ENCODE assay signal across 8 mouse cellular contexts in the genomic region with DNA sequence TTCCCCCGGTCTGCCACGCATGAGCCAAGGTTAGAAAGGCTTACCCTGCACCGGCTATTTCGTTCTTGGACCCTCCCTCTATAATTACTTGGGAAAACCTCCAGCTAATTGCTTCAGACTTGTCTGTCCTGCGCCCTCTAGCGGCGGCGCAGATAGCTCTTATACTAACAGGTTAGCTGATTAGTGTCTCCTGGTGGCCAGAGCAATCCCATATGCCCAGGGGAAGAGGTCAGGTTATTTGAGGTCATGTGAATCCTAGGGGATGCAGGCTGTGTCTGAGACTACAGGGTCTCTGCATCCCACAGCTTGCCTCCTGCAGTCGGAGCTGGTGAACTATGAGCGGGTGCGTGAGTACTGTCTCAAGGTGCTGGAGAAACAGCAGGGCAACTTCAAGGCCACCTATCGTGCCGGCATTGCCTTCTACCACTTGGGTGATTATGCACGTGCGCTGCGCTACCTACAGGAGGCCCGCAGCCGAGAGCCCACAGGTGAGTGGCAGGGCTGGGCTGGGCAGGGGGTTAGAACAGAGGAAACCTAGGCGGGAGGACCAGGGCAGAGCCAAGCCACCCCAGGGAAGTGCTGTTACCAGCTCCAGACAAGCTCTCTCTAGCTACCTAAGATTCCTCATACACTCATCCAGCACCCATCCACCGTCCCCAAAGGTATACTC. TPM values are rescaled to one million over a fixed set of nuclear protein-coding genes. Genes with fewer than 3 reads are reported as not detected.
DNase-seq lines count a peak whose midpoint lies in the region; ATAC-seq and TF ChIP-seq lines count a peak whose summit lies in the region.

No protein-coding gene starts in this region.

- no peak overlapping the region for H3K4me3 ChIP-seq in gastrocnemius, adult 2 months
- no peak overlapping the region for H3K4me3 ChIP-seq in bone marrow, adult 2 months (replicated peaks; ENCODE audit: control insufficient read depth, low read depth, low read length)
- peak overlapping the region; percentile 84 for H3K4me3 ChIP-seq in midbrain, embryonic 15.5 days

- H3K9me3 ChIP-seq in midbrain, embryonic 15.5 days: no peaks in the 10 kb centered on the region

- TF ChIP-seq POLR2A in bone marrow, adult 2 months (IDR thresholded peaks at IDR 0.05; ENCODE audit: borderline replicate concordance, control insufficient read depth, low read depth, low read length): no peak

- peak overlapping the region; percentile 77 for H3K4me2 ChIP-seq in midbrain, embryonic 15.5 days

- H3K9ac ChIP-seq in midbrain, embryonic 15.5 days: peak overlapping the region; percentile 85; the same call in 1 of the 2 replicates

- intact Hi-C loops in gastrocnemius, adult 2 months (cut with DNase I): loop anchor here (5.0 to 10.0 kb wide), 2 partner anchors 70 to 77 kb away; no protein-coding TSS in a partner anchor
- intact Hi-C loops in gastrocnemius, postnatal 14 days (cut with DNase I; ENCODE audit: low total_unique reads): loop anchor here (5.0 kb wide), 1 partner anchor 73 kb away; no protein-coding TSS in a partner anchor
- intact Hi-C loops in heart, postnatal 14 days (cut with DNase I): loop anchor here (5.0 kb wide), 1 partner anchor 73 kb away; no protein-coding TSS in a partner anchor

- ATAC-seq in midbrain, embryonic 15.5 days (replicated peaks): no peak

- peaks cover 7% of the 10 kb centered on the region for H3K36me3 ChIP-seq in midbrain, embryonic 15.5 days (replicated peaks)

- DNase-seq in gastrocnemius, adult 2 months: peak; percentile 68
- no peak for DNase-seq in gastrocnemius, postnatal 14 days
- peak; percentile 49 to 54 for DNase-seq in frontal cortex, postnatal 10 days (ENCODE audit: low spot score in 2 of 2)
- peak; percentile 55 to 64 for DNase-seq in layer of hippocampus, postnatal 25 days (ENCODE audit: extremely low spot score in 1 of 2, low spot score in 1 of 2)
- peak; percentile 62 for DNase-seq in thymus, postnatal 4 days
- no peak for DNase-seq in heart, postnatal 14 days

- no peak overlapping the region for H3K27ac ChIP-seq in gastrocnemius, adult 2 months
- H3K27ac ChIP-seq in bone marrow, adult 2 months (ENCODE audit: control insufficient read depth, insufficient read depth, low read depth, low read length, poor library complexity): no peak overlapping the region
- H3K27ac ChIP-seq in midbrain, embryonic 15.5 days: peak overlapping the region; percentile 97

- TF ChIP-seq CTCF in gastrocnemius, adult 2 months (IDR thresholded peaks at IDR 0.05): peak; percentile 77
- peak; percentile 46 for TF ChIP-seq CTCF in bone marrow, adult 2 months (IDR thresholded peaks at IDR 0.05; ENCODE audit: control insufficient read depth, insufficient read depth, low read length)

- WGBS in bone marrow, adult 2 months: 59% methylated on average over 20 of the region's 20 CpGs
- 67% methylated on average over 20 of the region's 20 CpGs for WGBS in midbrain, embryonic 15.5 days

- no peaks in the 10 kb centered on the region; the same call in 1 of the 2 replicates for H3K27me3 ChIP-seq in midbrain, embryonic 15.5 days (replicated peaks)

- no peaks in the 10 kb centered on the region; the same call in 1 of the 2 replicates for H3K4me1 ChIP-seq in bone marrow, adult 2 months (ENCODE audit: control insufficient read depth, insufficient read depth, low read length)
- peaks cover 27% of the 10 kb centered on the region for H3K4me1 ChIP-seq in midbrain, embryonic 15.5 days

RNA-seq across cellular contexts. Expression of gene Ttc9b, which starts 1.0 kb away (rescaled TPM):
- total RNA-seq in gastrocnemius, adult 2 months (2021): not detected
- not detected for total RNA-seq in gastrocnemius, postnatal 14 days (2021)
- not detected in 2 replicates for polyA plus RNA-seq in bone marrow, adult 2 months (2011; ENCODE audit: insufficient read depth, insufficient read length, low replicate concordance, missing spikeins)
- 10 to 100 TPM; 55.0 to 59.8 TPM for total RNA-seq in layer of hippocampus, postnatal 25 days (2021)
- polyA plus RNA-seq in midbrain, embryonic 15.5 days (2015; fragmentation: Nextera tagmentation; extraction: Ambion mirVana): 71.9 and 74.4 TPM in 2 replicates
- total RNA-seq in heart, postnatal 14 days (2021): not detected

RNA-seq across cellular contexts. Expression of gene Map3k10, which starts 19.7 kb away (rescaled TPM):
- total RNA-seq in gastrocnemius, adult 2 months (2021): 10 to 100 TPM; 35.3 to 39.1 TPM
- 10 to 100 TPM; 15.9 to 16.6 TPM for total RNA-seq in gastrocnemius, postnatal 14 days (2021)
- polyA plus RNA-seq in bone marrow, adult 2 months (2011; ENCODE audit: insufficient read depth, insufficient read length, low replicate concordance, missing spikeins): 3.8 and 6.5 TPM in 2 replicates
- total RNA-seq in layer of hippocampus, postnatal 25 days (2021): 100 to 1,000 TPM; 195 to 201 TPM
- 17.2 and 19.9 TPM in 2 replicates for polyA plus RNA-seq in midbrain, embryonic 15.5 days (2015; fragmentation: Nextera tagmentation; extraction: Ambion mirVana)
- 10 to 100 TPM; 17.0 to 22.4 TPM for total RNA-seq in heart, postnatal 14 days (2021)

RNA-seq across cellular contexts. Expression of gene Zfp607b, which starts 34.4 kb away (rescaled TPM):
- under 1 TPM; 0.43 to 0.84 TPM for total RNA-seq in gastrocnemius, adult 2 months (2021)
- total RNA-seq in gastrocnemius, postnatal 14 days (2021): 1 to 10 TPM in 1 of 2 experiments, under 1 TPM in 1; 0.84 to 1.2 TPM
- 1.2 and 4.2 TPM in 2 replicates for polyA plus RNA-seq in bone marrow, adult 2 months (2011; ENCODE audit: insufficient read depth, insufficient read length, low replicate concordance, missing spikeins)
- total RNA-seq in layer of hippocampus, postnatal 25 days (2021): 1 to 10 TPM; 7.9 to 9.0 TPM
- 17.0 and 18.3 TPM in 2 replicates for polyA plus RNA-seq in midbrain, embryonic 15.5 days (2015; fragmentation: Nextera tagmentation; extraction: Ambion mirVana)
- total RNA-seq in heart, postnatal 14 days (2021): 1 to 10 TPM in 1 of 2 experiments, under 1 TPM in 1; 0.84 to 1.3 TPM

Comparison
In these comparisons a context has a peak if more than half of its experiments do, and no peak if none do; other contexts are left out.
1. DNase-seq: peak in gastrocnemius, adult 2 months (single experiment), frontal cortex, postnatal 10 days (2 of 2), layer of hippocampus, postnatal 25 days (2 of 2) and thymus, postnatal 4 days (single experiment); none in gastrocnemius, postnatal 14 days (single experiment) and heart, postnatal 14 days (0 of 2).
2. RNA of gene Ttc9b, which starts 1.0 kb away (total RNA-seq): 55.0 to 59.8 TPM in layer of hippocampus, postnatal 25 days; not detected in gastrocnemius, adult 2 months, not detected in gastrocnemius, postnatal 14 days and not detected in heart, postnatal 14 days; every median in the first group is over 10 times any median in the second.
3. RNA of gene Map3k10, which starts 19.7 kb away (total RNA-seq): 195 to 201 TPM in layer of hippocampus, postnatal 25 days; 35.3 to 39.1 TPM in gastrocnemius, adult 2 months, 17.0 to 22.4 TPM in heart, postnatal 14 days and 15.9 to 16.6 TPM in gastrocnemius, postnatal 14 days; every median in the first group is over 4 times any median in the second.